ENCODE assay signal across 10 mouse cellular contexts in genomic region chrX:166477393-166477792, GRCm38 (mm10). TPM values are rescaled to one million over a fixed set of nuclear protein-coding genes. Genes with fewer than 3 reads are reported as not detected.
A peak's percentile ranks its signal among the peaks of the same experiment; 100 is the strongest.
DNase-seq lines count a peak whose midpoint lies in the region; ATAC-seq and TF ChIP-seq lines count a peak whose summit lies in the region.
"Had no signal": no experiment of that assay in that cellular context is flagged by ENCODE, and none has a peak within 500 bp of the region (broad histone marks: within the 10 kb centered on the region; RNA-seq: fewer than 3 reads in every experiment).

No protein-coding gene starts in this region.

- TF ChIP-seq CTCF in lung, embryonic 14.5 days (IDR thresholded peaks at IDR 0.05; ENCODE audit: low read depth), result no peak

- peak overlapping the region; percentile 37 for H3K4me2 ChIP-seq in forebrain, embryonic 13.5 days
- no peak overlapping the region for H3K4me2 ChIP-seq in forebrain, embryonic 12.5 days
- peak overlapping the region; percentile 63 for H3K4me2 ChIP-seq in lung, embryonic 14.5 days
- peak overlapping the region; percentile 61; the same call in 1 of the 2 replicates for H3K4me2 ChIP-seq in neural tube, embryonic 14.5 days (ENCODE audit: low read depth, low read length)

- ATAC-seq in forebrain, embryonic 13.5 days, result no peak
- ATAC-seq in forebrain, embryonic 12.5 days (ENCODE audit: low FRiP score), result no peak
- no peak for ATAC-seq in lung, embryonic 14.5 days (ENCODE audit: insufficient read depth)
- ATAC-seq in neural tube, embryonic 14.5 days (ENCODE audit: low read depth), result no peak
- ATAC-seq: activated CD4-positive, CD25-positive, alpha-beta regulatory T cell, adult 4 months had no signal

- DNase-seq in lung, embryonic 14.5 days, result no peak
- DNase-seq in lung, postnatal 36 days, result no peak
- DNase-seq in kidney, postnatal 14 days, result peak; percentile 17
- no peak for DNase-seq in thymus, postnatal 36 days
- DNase-seq in frontal cortex, postnatal 25 days (ENCODE audit: low spot score in 2 of 2), result no peak
- DNase-seq: cerebellum, postnatal 25 days had no signal

- no peak overlapping the region for H3K27ac ChIP-seq in forebrain, embryonic 13.5 days
- H3K27ac ChIP-seq in forebrain, embryonic 12.5 days, result no peak overlapping the region
- H3K27ac ChIP-seq in lung, embryonic 14.5 days (ENCODE audit: low read depth), result no peak overlapping the region
- no peak overlapping the region for H3K27ac ChIP-seq in neural tube, embryonic 14.5 days (ENCODE audit: low read depth, low read length)

- peaks cover 9% of the 10 kb centered on the region; the same call in 1 of the 2 replicates for H3K4me1 ChIP-seq in forebrain, embryonic 13.5 days
- H3K4me1 ChIP-seq in forebrain, embryonic 12.5 days, result peaks cover 4% of the 10 kb centered on the region
- no peaks in the 10 kb centered on the region for H3K4me1 ChIP-seq in lung, embryonic 14.5 days (ENCODE audit: insufficient read depth)
- no peaks in the 10 kb centered on the region; the same call in 1 of the 2 replicates for H3K4me1 ChIP-seq in neural tube, embryonic 14.5 days (ENCODE audit: control insufficient read depth, insufficient read depth, low read length)

- no peaks in the 10 kb centered on the region for H3K36me3 ChIP-seq in forebrain, embryonic 13.5 days (ENCODE audit: poor library complexity, severe bottlenecking)
- no peaks in the 10 kb centered on the region for H3K36me3 ChIP-seq in forebrain, embryonic 12.5 days (replicated peaks)
- peaks cover 11% of the 10 kb centered on the region; the same call in 1 of the 2 replicates for H3K36me3 ChIP-seq in lung, embryonic 14.5 days (ENCODE audit: insufficient read depth)
- no peaks in the 10 kb centered on the region for H3K36me3 ChIP-seq in neural tube, embryonic 14.5 days (ENCODE audit: control insufficient read depth, insufficient read depth, low read length)

- WGBS in forebrain, embryonic 13.5 days, result 82% methylated on average over 6 of the region's 6 CpGs
- 85% methylated on average over 6 of the region's 6 CpGs for WGBS in forebrain, embryonic 12.5 days
- 65% methylated on average over 6 of the region's 6 CpGs for WGBS in lung, embryonic 14.5 days
- 79% methylated on average over 6 of the region's 6 CpGs for WGBS in neural tube, embryonic 14.5 days

- no peak overlapping the region for H3K9ac ChIP-seq in forebrain, embryonic 13.5 days
- no peak overlapping the region for H3K9ac ChIP-seq in forebrain, embryonic 12.5 days
- H3K9ac ChIP-seq in lung, embryonic 14.5 days, result no peak overlapping the region
- H3K9ac ChIP-seq in neural tube, embryonic 14.5 days (replicated peaks; ENCODE audit: low read depth, low read length), result no peak overlapping the region

- no peaks in the 10 kb centered on the region for H3K27me3 ChIP-seq in forebrain, embryonic 13.5 days
- peaks cover 4% of the 10 kb centered on the region; the same call in 1 of the 2 replicates for H3K27me3 ChIP-seq in forebrain, embryonic 12.5 days
- no peaks in the 10 kb centered on the region for H3K27me3 ChIP-seq in lung, embryonic 14.5 days (ENCODE audit: insufficient read depth, low read length)
- no peaks in the 10 kb centered on the region for H3K27me3 ChIP-seq in neural tube, embryonic 14.5 days (ENCODE audit: control insufficient read depth, insufficient read depth, low read length)

- H3K4me3 ChIP-seq in forebrain, embryonic 13.5 days, result peak overlapping the region; percentile 7; the same call in 1 of the 2 replicates
- H3K4me3 ChIP-seq in forebrain, embryonic 12.5 days (replicated peaks), result no peak overlapping the region
- peak overlapping the region; percentile 62 for H3K4me3 ChIP-seq in lung, embryonic 14.5 days (ENCODE audit: low read depth, low read length)
- no peak overlapping the region for H3K4me3 ChIP-seq in neural tube, embryonic 14.5 days (ENCODE audit: low read depth, low read length)

- H3K9me3 ChIP-seq in forebrain, embryonic 13.5 days (replicated peaks), result no peaks in the 10 kb centered on the region
- no peaks in the 10 kb centered on the region for H3K9me3 ChIP-seq in forebrain, embryonic 12.5 days
- H3K9me3 ChIP-seq in lung, embryonic 14.5 days (ENCODE audit: low read depth, low read length), result no peaks in the 10 kb centered on the region
- H3K9me3 ChIP-seq in neural tube, embryonic 14.5 days (ENCODE audit: control insufficient read depth, low read length), result no peaks in the 10 kb centered on the region

RNA-seq across cellular contexts. Expression of gene Rab9, which starts 2.3 kb away (rescaled TPM):
- polyA plus RNA-seq in forebrain, embryonic 13.5 days (2015; fragmentation: Nextera tagmentation; extraction: Ambion mirVana), result 46.1 and 51.5 TPM in 2 replicates
- polyA plus RNA-seq in forebrain, embryonic 12.5 days (2016; fragmentation: Nextera tagmentation; extraction: Ambion mirVana), result 46.3 and 46.7 TPM in 2 replicates
- polyA plus RNA-seq in lung, embryonic 14.5 days (2014; fragmentation: Nextera tagmentation; extraction: Ambion mirVana), result 65.9 and 66.9 TPM in 2 replicates
- polyA plus RNA-seq in neural tube, embryonic 14.5 days (2014; fragmentation: Nextera tagmentation; extraction: Ambion mirVana), result 63.8 and 70.9 TPM in 2 replicates

RNA-seq across cellular contexts. Expression of gene Ofd1, which starts 36.9 kb away (rescaled TPM):
- 7.6 and 8.1 TPM in 2 replicates for polyA plus RNA-seq in forebrain, embryonic 13.5 days (2015; fragmentation: Nextera tagmentation; extraction: Ambion mirVana)
- polyA plus RNA-seq in forebrain, embryonic 12.5 days (2016; fragmentation: Nextera tagmentation; extraction: Ambion mirVana), result 8.8 and 9.3 TPM in 2 replicates
- polyA plus RNA-seq in lung, embryonic 14.5 days (2014; fragmentation: Nextera tagmentation; extraction: Ambion mirVana), result 8.0 and 9.2 TPM in 2 replicates
- polyA plus RNA-seq in neural tube, embryonic 14.5 days (2014; fragmentation: Nextera tagmentation; extraction: Ambion mirVana), result 8.3 and 9.0 TPM in 2 replicates

RNA-seq across cellular contexts. Expression of gene Trappc2, which starts 37.0 kb away (rescaled TPM):
- polyA plus RNA-seq in forebrain, embryonic 13.5 days (2015; fragmentation: Nextera tagmentation; extraction: Ambion mirVana), result 66.3 and 66.9 TPM in 2 replicates
- polyA plus RNA-seq in forebrain, embryonic 12.5 days (2016; fragmentation: Nextera tagmentation; extraction: Ambion mirVana), result 45.1 and 49.2 TPM in 2 replicates
- polyA plus RNA-seq in lung, embryonic 14.5 days (2014; fragmentation: Nextera tagmentation; extraction: Ambion mirVana), result 28.1 and 31.7 TPM in 2 replicates
- 80.8 and 85.1 TPM in 2 replicates for polyA plus RNA-seq in neural tube, embryonic 14.5 days (2014; fragmentation: Nextera tagmentation; extraction: Ambion mirVana)

RNA-seq across cellular contexts. Expression of gene Tceanc, which starts 41.0 kb away (rescaled TPM):
- 9.6 and 10.7 TPM in 2 replicates for polyA plus RNA-seq in forebrain, embryonic 13.5 days (2015; fragmentation: Nextera tagmentation; extraction: Ambion mirVana)
- polyA plus RNA-seq in forebrain, embryonic 12.5 days (2016; fragmentation: Nextera tagmentation; extraction: Ambion mirVana), result 13.3 and 14.2 TPM in 2 replicates
- 7.1 and 7.4 TPM in 2 replicates for polyA plus RNA-seq in lung, embryonic 14.5 days (2014; fragmentation: Nextera tagmentation; extraction: Ambion mirVana)
- polyA plus RNA-seq in neural tube, embryonic 14.5 days (2014; fragmentation: Nextera tagmentation; extraction: Ambion mirVana), result 5.9 and 6.7 TPM in 2 replicates

Comparison
In these comparisons a context has a peak if more than half of its experiments do, and no peak if none do; other contexts are left out.
1. H3K4me3 ChIP-seq: peak in forebrain, embryonic 13.5 days (single experiment) and lung, embryonic 14.5 days (single experiment); none in forebrain, embryonic 12.5 days (single experiment) and neural tube, embryonic 14.5 days (single experiment).